Mouse (Mus musculus): ENCODE results near the gene Yars.

Gene Yars

DNA sequence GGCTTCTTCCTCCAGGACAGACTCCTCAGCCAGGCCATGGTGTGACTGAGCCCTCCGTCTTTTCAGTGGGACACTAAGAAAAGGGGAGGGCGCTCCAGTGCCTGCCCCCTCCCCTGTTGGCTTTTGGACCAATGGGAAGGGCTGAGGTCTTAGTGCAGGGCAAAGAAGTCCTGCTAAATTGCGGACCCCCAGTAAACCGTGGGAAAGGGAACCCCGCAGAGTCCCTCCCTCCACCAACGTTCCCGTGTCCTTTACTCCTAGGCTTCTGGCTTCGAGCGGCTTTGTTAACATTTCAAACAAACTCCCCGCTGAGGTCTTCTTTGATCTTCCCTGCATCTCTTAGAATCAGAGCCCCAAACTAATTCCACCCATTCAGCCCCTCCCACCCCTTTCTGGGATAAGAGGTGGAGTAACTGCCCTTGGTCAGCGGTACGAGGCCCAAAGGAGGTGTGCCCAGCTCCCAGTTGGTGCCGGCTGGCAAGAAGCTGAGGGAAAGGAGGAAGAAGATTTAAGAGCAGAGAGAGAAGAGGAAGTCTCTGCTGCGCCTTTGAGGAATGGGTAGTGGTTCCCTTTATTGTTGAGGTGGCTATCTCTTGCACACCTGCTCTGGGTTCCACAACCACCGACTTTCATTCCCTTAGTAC is 62.0 kb downstream of the Yars start:
- no peak for DNase-seq (ENCODE audit: low spot score in 2 of 2)

DNA sequence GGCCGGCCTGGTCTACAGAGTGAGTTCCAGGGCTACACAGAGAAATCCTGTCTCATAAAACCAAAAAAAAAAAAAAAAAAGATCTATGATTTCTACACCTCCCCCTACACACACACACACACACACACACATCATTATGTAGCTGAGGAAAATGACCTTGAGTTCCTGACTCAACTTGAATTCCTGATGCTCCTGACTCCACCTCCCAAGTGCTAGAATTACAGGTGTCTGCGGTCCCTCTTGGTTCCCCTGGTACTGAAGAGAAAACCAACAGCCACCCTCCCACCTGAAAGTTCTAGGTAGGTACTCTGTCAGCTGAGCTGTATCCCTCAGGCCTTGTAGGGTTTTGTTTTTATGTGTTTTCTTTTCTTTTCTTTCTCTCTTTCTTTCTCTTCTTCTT is 62.9 kb downstream of the Yars start:
- DNase-seq (ENCODE audit: low spot score in 2 of 2) = no peak

DNA sequence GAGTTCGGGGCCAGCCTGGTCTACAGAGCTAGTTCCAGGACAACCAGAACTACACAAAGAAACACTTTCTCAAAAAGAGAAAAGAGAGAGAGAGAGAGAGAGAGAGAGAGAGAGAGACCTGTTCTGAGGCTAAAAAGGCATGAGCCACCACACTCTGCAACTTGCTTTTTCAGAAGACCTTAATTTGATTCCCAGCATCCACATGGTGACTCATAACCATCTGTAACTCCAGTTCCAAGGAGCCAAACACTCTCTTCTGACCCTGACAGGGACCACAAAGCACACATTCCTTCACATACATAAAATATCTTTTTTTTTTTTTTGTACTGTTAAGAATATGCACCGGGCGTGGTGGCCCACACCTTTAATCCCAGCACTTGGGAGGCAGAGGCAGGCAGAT is 65.0 kb downstream of the Yars start:
- DNase-seq (ENCODE audit: low spot score in 2 of 2) = no peak

DNA sequence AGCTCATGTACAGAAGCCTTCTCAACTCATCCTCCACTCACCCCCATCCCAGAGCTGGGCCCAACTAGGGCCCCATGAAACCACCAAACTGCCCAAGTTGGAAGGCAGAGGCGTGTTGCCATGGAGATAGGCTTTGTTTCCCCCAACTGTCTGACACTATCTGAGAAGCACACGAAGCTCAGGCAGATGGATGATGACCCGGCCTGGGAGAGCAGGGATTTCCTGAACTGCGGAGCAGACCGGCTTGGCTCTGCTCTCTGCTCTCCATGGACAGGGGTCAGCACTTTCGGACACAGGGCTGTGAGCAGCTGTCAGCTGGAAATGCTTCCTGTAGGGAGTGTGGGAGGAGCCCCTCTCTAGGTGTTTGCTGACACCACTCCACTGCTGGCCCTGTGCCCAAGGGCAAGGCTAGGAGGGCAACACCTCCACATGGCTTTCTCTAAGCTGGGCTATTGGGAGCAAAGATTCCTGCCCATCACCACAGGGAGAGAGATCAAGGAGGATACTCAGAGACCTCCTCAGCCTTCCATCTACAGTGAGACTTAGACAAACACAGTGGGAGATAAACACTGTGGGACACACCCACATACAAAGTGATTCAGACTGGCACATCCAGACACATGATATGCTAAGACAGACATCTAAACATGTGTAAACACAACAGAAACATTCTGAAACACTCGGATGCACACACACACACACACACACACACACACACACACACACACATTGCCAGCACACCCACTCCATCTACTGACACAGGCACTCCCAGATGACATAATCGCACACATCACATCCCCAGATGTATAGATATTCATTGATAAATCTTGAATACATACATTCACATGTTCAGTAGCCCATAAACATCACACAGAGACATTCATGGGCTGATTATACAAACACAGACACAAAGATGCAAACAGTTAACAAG is 67.2 kb downstream of the Yars start:
- no peak for DNase-seq (ENCODE audit: low spot score in 2 of 2)

DNA sequence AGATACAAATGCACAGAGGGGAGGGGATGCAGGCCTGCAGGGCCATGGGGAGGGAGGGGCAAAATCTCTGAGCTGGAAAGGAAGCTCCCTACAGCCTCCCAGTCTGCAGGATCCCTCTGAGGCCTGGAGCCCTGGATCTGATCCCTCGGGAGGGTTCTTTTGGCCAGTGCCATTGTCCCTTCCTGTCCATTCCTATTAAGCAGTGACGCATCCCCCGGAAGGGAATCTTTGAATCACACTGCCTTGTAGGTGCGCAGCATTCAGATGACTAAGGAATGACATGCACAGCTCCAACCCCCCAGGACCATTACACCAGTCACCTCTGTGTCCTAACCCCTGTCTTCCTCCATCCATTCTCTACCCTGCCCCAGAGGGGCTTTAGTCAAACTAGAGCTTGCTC is 69.5 kb downstream of the Yars start:
- no peak for DNase-seq (ENCODE audit: low spot score in 2 of 2)

DNA sequence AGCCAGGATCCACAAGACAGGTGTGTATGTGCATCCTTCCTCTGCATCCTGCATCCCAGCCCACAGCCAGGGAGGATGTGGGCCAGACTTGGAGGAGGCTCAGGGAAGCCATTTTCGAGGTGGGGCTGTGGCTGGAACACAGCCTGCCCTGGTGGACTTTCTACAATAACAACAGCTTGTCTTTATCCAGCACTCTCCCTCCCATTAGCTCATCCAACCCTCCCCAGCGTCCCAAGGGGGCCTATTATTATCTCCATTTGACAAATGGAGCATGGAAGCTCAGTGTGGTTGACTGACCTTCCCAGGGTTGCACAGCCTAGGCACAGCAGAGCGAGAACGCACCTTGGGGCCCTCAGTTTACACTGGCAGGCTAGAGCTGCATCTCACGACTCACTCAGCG is 71.1 kb downstream of the Yars start:
- no peak for DNase-seq (ENCODE audit: low spot score in 2 of 2)

DNA sequence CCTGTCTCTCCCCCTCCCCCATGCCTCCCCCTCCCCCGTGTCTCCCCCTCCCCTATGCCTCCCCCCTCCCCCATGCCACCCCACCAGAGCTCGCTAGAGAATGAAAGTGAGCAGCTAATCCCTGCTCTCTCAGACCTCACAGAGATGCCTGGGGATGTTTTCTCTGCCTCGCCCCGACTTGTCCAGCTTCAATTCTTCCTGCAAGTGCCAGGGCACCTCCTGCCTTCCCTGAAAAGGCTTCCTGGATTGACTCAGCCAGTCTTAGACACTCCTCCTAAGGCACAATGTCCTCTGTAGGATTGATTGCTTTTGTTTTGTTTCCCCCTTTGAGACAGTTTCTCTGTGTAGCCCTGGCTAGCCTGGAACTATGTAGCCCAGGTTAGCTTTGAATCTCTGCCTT is 71.6 kb downstream of the Yars start, which contains the start of gene C77080:
C77080 (minus strand) TSS at position 209 of the 400 bp plus-strand sequence.
- no peak for DNase-seq (ENCODE audit: low spot score in 2 of 2)

DNA sequence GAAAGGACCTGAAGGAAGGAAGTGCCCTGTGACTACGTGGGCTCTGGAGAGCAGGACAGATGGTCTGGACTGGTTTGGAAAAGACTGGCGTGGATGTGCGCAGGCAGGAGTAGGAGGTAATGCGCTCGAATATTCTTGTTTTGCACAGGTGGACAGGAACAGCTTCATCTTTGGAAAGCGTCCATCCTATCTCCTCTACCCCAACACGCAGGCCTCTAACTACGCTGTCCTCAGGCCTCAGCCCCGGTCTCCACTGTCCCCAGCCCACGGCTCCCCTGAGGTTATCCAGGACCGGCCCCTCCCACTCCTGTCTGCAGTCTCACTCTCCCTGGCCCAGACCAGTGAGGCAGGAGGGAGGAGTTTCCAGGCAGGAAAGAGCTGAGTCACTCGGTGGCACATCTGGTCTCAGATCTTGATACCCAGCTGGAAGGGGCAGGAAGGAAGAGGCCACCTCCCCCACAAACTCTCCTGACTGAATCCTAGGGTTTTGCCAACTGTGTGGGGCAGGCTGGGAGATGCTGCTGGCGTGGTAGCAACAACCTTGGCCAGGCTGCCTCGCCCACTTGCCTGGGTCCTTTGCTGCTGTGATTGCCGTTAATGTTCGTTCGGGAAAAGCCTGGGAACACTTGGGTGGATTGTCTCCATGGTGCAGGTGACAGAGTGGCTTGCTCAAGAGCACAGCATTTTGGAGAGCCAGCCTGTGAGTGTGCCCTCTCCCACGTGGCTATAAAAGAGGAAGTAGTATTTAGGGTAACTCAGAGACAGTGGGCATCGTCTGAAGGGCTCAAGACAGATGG is 73.9 kb downstream of the Yars start:
- peak; percentile 40 to 65 for DNase-seq (ENCODE audit: low spot score in 2 of 2)

DNA sequence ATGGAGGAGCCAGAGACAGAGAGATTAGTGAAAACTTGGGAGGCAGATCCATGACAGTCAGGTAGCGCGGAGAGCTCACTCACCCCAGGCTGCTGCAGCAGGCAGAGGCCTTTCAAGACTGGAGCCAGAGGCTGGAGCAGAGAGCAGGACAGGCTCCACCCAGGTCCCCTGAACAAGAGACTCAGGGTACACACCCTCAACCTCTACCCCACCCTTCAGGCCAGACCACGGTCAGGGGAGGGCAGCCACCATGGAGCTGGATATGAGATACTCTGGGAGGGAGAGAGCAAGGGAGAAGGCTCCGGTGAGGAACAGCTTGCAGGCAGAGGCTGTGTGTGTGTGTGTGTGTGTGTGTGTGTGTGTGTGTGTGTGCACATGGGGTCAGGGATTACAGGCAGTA is 76.6 kb downstream of the Yars start:
- DNase-seq (ENCODE audit: low spot score in 2 of 2) = no peak

DNA sequence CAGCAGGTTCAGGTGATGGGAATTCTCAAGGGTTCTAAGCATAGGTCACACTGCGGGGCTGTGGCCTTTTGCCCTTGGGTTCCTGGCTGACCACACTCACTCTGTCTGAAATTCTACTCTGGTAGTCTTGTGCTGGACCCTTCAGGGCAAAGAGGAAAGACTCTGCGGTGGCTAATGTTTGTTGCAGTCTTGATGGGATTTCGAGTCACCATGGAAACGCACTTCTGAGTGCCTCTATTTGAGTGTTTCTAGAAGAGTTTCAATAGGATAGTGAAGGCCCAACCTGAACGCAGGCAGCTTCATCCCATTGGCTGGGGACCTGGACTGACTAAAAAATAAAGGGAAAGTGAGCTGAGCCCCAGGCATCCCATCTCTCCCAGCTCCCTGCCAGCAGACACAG is 77.3 kb downstream of the Yars start:
- no peak for DNase-seq (ENCODE audit: low spot score in 2 of 2)

DNA sequence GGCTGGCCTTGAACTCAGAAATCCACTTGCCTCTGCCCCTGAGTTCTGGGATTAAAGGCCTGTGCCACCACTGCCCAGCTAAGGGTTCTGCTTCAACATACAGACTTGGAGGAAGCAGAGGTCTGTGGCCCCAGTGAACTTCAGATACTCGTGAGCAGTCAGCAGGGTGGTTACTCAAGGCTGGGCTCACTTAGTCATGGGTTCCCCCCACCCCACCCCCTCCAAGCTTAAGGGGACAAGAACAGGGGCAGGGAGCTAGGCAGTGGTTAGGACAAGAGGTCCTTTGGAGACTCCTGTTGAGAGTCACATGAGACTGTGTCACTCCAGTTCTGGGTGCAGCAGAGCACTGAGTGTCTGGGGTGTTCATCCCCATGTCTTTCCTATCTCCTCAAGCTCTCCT is 79.1 kb downstream of the Yars start:
- no peak for DNase-seq (ENCODE audit: low spot score in 2 of 2)

All from left cerebral cortex, adult 9 months (tissue).